8 mouse cellular contexts compared by ENCODE assay signal in genomic region chr1:153751763-153752301, GRCm38 (mm10). TPM values are rescaled to one million over a fixed set of nuclear protein-coding genes. Genes with fewer than 3 reads are reported as not detected.
DNase-seq lines count a peak whose midpoint lies in the region; ATAC-seq and TF ChIP-seq lines count a peak whose summit lies in the region.

No protein-coding gene starts in this region.

- H3K4me3 ChIP-seq in limb, embryonic 11.5 days (ENCODE audit: low read depth, low read length) = no peak overlapping the region
- H3K4me3 ChIP-seq in limb, embryonic 10.5 days = no peak overlapping the region
- H3K4me3 ChIP-seq in bone marrow, adult 2 months (replicated peaks; ENCODE audit: control insufficient read depth, low read depth, low read length) = peak overlapping the region; percentile 80
- peak overlapping the region; percentile 42 for H3K4me3 ChIP-seq in heart, embryonic 12.5 days

- H3K4me2 ChIP-seq in limb, embryonic 11.5 days (ENCODE audit: low read depth, severe bottlenecking) = no peak overlapping the region
- peak overlapping the region; percentile 69 for H3K4me2 ChIP-seq in heart, embryonic 12.5 days

- 44% methylated on average over 13 of the region's 13 CpGs for WGBS in limb, embryonic 11.5 days
- WGBS in limb, embryonic 10.5 days = 51% methylated on average over 13 of the region's 13 CpGs
- 1% methylated on average over 13 of the region's 13 CpGs for WGBS in bone marrow, adult 2 months
- 17% methylated on average over 13 of the region's 13 CpGs for WGBS in heart, embryonic 12.5 days

- peak; percentile 21 for DNase-seq in limb, embryonic 11.5 days (ENCODE audit: low spot score)
- no peak for DNase-seq in limb, embryonic 10.5 days (ENCODE audit: low spot score)
- DNase-seq in kidney, postnatal 25 days = peak; percentile 25 to 49
- peak; percentile 29 to 48 for DNase-seq in thymus, postnatal 10 days (ENCODE audit: low spot score in 2 of 2)
- DNase-seq in frontal cortex, postnatal 14 days (ENCODE audit: low spot score in 2 of 2) = no peak

- 0 out of 2 replicates have a peak, but pooled peaks have one; percentile 27 for TF ChIP-seq POLR2A in bone marrow, adult 2 months (IDR thresholded peaks at IDR 0.05; ENCODE audit: borderline replicate concordance, control insufficient read depth, low read depth, low read length)

- no peak for TF ChIP-seq CTCF in bone marrow, adult 2 months (IDR thresholded peaks at IDR 0.05; ENCODE audit: control insufficient read depth, insufficient read depth, low read length)

- no peak overlapping the region for H3K27ac ChIP-seq in limb, embryonic 11.5 days (replicated peaks; ENCODE audit: low read depth, low read length)
- no peak overlapping the region for H3K27ac ChIP-seq in limb, embryonic 10.5 days
- H3K27ac ChIP-seq in bone marrow, adult 2 months (ENCODE audit: control insufficient read depth, insufficient read depth, low read depth, low read length, poor library complexity) = peak overlapping the region; percentile 88
- H3K27ac ChIP-seq in heart, embryonic 12.5 days (ENCODE audit: poor library complexity, severe bottlenecking) = peak overlapping the region; percentile 20

- ATAC-seq in limb, embryonic 11.5 days (ENCODE audit: insufficient number of reproducible peaks, low FRiP score, low TSS enrichment, low read depth) = no peak
- ATAC-seq in heart, embryonic 12.5 days (ENCODE audit: insufficient number of reproducible peaks, low FRiP score) = 0 out of 2 replicates have a peak, but pooled peaks have one; percentile 33
- peak; percentile 72 for ATAC-seq in megakaryocyte-erythroid progenitor cell, adult 5-6 weeks (replicated peaks; ENCODE audit: low FRiP score, low TSS enrichment, poor library complexity, severe bottlenecking)

- H3K36me3 ChIP-seq in limb, embryonic 11.5 days (ENCODE audit: control insufficient read depth, insufficient read depth, low read length) = no peaks in the 10 kb centered on the region
- no peaks in the 10 kb centered on the region for H3K36me3 ChIP-seq in limb, embryonic 10.5 days
- H3K36me3 ChIP-seq in heart, embryonic 12.5 days = no peaks in the 10 kb centered on the region

- no peaks in the 10 kb centered on the region for H3K9me3 ChIP-seq in limb, embryonic 11.5 days (ENCODE audit: control insufficient read depth, low read length)
- H3K9me3 ChIP-seq in limb, embryonic 10.5 days (replicated peaks) = no peaks in the 10 kb centered on the region
- no peaks in the 10 kb centered on the region for H3K9me3 ChIP-seq in heart, embryonic 12.5 days (replicated peaks)

- peak overlapping the region; percentile 14; the same call in 1 of the 2 replicates for H3K9ac ChIP-seq in limb, embryonic 11.5 days (ENCODE audit: low read length)
- H3K9ac ChIP-seq in heart, embryonic 12.5 days = peak overlapping the region; percentile 55

- 0 out of 2 replicates have a peak, but pooled peaks cover 3% of the 10 kb centered on the region for H3K4me1 ChIP-seq in limb, embryonic 11.5 days (ENCODE audit: control insufficient read depth, insufficient read depth, low read length)
- peaks cover 22% of the 10 kb centered on the region for H3K4me1 ChIP-seq in limb, embryonic 10.5 days
- peaks cover 3% of the 10 kb centered on the region; the same call in 1 of the 2 replicates for H3K4me1 ChIP-seq in bone marrow, adult 2 months (ENCODE audit: control insufficient read depth, insufficient read depth, low read length)
- H3K4me1 ChIP-seq in heart, embryonic 12.5 days (replicated peaks) = peaks cover 38% of the 10 kb centered on the region

- H3K27me3 ChIP-seq in limb, embryonic 11.5 days (ENCODE audit: control insufficient read depth, insufficient read depth, low read length) = no peaks in the 10 kb centered on the region
- 0 out of 2 replicates have a peak, but pooled peaks cover 6% of the 10 kb centered on the region for H3K27me3 ChIP-seq in limb, embryonic 10.5 days (ENCODE audit: low read depth, poor library complexity, severe bottlenecking)
- H3K27me3 ChIP-seq in heart, embryonic 12.5 days (replicated peaks) = 0 out of 2 replicates have a peak, but pooled peaks cover 3% of the 10 kb centered on the region

RNA-seq across cellular contexts. Expression of gene Rnasel, which starts 2.6 kb away (rescaled TPM):
- 9.1 and 10.2 TPM in 2 replicates for polyA plus RNA-seq in limb, embryonic 11.5 days (2014; fragmentation: Nextera tagmentation; extraction: Ambion mirVana)
- 4.0 and 8.2 TPM in 2 replicates for polyA plus RNA-seq in limb, embryonic 10.5 days (2016; fragmentation: Nextera tagmentation; extraction: Ambion mirVana)
- 27.9 and 31.9 TPM in 2 replicates for polyA plus RNA-seq in bone marrow, adult 2 months (2011; ENCODE audit: insufficient read depth, insufficient read length, low replicate concordance, missing spikeins)
- 11.8 and 12.8 TPM in 2 replicates for polyA plus RNA-seq in heart, embryonic 12.5 days (2016; fragmentation: Nextera tagmentation; extraction: Ambion mirVana)
- total RNA-seq in megakaryocyte-erythroid progenitor cell, adult 5-6 weeks (2014; fragmentation: Nextera tagmentation) = 31.0 and 41.1 TPM in 2 replicates
- total RNA-seq in megakaryocyte-erythroid progenitor cell, adult 5-6 weeks (2017) = 31.6 and 50.0 TPM in 2 replicates

RNA-seq across cellular contexts. Expression of gene Rgs16, which starts 11.7 kb away (rescaled TPM):
- polyA plus RNA-seq in limb, embryonic 11.5 days (2014; fragmentation: Nextera tagmentation; extraction: Ambion mirVana) = 4.8 and 4.9 TPM in 2 replicates
- polyA plus RNA-seq in limb, embryonic 10.5 days (2016; fragmentation: Nextera tagmentation; extraction: Ambion mirVana) = 3.1 and 6.0 TPM in 2 replicates
- 0.41 and 2.6 TPM in 2 replicates for polyA plus RNA-seq in bone marrow, adult 2 months (2011; ENCODE audit: insufficient read depth, insufficient read length, low replicate concordance, missing spikeins)
- polyA plus RNA-seq in heart, embryonic 12.5 days (2016; fragmentation: Nextera tagmentation; extraction: Ambion mirVana) = 4.7 and 5.2 TPM in 2 replicates
- total RNA-seq in megakaryocyte-erythroid progenitor cell, adult 5-6 weeks (2014; fragmentation: Nextera tagmentation) = not detected in 2 replicates
- total RNA-seq in megakaryocyte-erythroid progenitor cell, adult 5-6 weeks (2017) = 0.14 TPM in 1 of 2 replicates, not detected in the other

Comparison
In these comparisons a context has a peak if more than half of its experiments do, and no peak if none do; other contexts are left out.
1. DNase-seq: peak in limb, embryonic 11.5 days (single experiment), kidney, postnatal 25 days (2 of 2) and thymus, postnatal 10 days (2 of 2); none in limb, embryonic 10.5 days (single experiment) and frontal cortex, postnatal 14 days (0 of 2).
2. H3K27ac ChIP-seq: peak in bone marrow, adult 2 months (single experiment) and heart, embryonic 12.5 days (single experiment); none in limb, embryonic 11.5 days (single experiment) and limb, embryonic 10.5 days (single experiment).
3. H3K4me3 ChIP-seq: peak in bone marrow, adult 2 months (single experiment) and heart, embryonic 12.5 days (single experiment); none in limb, embryonic 11.5 days (single experiment) and limb, embryonic 10.5 days (single experiment).